Mouse (Mus musculus): ENCODE measurements around the gene Klhl32.
"Not testable (repeated sequence)": the region's sequence is repeated elsewhere in the genome, so short reads cannot be mapped to it uniquely, and the experiment has no call there.

Klhl32 gene

DNA sequence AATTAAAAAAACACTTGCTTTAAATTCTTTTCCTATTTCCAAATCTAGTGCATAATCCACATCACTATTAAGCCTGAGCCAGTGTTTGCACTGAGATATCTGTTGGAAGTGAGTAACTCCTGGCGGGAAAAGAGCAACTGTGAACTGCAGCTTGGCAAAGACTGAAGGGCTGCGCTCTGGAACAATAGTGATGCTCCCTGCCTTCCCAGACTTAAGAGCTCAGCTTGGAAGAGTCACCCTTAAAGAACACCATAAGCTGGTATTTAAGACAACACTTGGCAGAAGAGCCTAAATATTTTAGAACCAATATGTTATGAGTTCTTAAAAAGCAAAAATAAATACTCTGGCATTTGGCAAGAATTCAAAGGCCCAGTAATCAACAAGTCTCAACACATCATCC is 55.7 kb downstream of the Klhl32 start:
- DNase-seq (ENCODE audit: low spot score): no peak

DNA sequence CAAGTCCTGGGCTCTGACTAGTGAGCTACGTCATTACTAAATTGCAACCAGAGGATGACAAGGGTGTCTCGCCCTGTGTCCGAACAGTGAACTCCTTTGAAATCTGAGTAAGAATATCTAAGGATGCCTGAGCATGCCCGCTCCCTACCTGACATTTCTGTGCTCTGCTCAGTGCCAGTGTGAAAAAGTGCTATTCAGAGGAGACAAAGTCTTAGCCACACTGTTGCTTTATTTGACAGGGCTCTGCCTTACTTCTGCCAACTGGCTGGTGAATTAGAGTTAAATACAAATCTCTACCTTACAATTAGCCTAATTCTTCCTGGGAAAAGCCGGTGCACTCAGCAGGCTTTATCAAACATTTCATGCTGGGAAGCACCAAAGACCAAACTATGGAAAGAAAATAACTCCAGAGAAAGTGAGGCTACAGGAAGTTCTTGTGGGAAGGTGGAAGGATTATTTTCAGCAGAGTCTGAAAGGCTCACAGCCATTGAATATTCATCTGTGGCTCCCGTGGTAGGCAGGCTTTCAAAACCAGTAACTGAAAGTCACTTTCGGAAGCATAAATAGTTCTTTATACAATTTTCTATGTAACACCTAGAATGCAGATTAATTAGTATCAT is 57.1 kb downstream of the Klhl32 start:
- no peak for DNase-seq (ENCODE audit: low spot score)

DNA sequence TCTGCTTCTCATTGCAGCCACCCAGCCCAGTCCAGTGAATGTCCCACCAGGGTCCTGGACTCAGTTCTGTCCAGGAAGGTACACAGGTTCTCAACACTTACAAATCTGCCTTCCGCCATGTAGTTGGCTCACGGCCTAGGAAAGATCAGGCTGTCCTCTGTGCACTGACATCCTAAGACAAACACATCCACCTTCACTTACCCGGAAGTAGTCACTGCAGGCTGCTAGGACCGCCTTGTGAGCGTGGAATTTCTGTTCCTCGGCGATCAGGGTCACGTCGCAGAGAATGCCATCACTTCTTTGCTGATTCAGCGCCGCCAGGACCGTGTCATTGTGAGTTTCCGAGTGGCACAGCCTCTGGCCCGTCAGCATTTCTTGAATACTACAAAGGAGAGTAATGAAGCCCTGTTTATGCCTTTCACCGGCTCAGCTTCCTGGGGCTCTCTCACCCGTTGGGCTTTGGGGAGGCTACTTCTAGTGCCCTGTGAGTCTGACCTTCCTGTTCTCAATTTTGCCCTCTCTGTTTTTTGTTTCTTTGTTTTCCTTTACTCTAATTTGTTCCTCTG is 58.4 kb downstream of the Klhl32 start:
- DNase-seq (ENCODE audit: low spot score): no peak

DNA sequence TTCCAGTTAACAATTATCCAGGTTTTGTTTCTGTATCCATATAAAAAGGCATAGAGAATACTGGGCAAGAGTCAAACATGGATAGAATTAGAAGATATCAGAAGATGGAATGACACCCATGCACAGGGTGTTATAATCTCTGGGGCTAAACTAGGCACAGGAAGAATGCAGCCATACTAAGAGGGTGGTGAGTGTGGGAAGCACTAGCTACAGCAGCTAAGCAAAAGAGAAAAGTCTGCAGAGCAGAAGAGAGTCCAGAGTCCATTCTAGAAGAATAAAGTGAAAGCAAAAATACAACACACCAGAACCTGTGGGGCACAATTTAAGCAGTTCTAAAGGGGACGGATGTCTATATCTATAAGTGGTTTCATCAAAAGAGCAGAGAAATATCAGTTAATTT is 61.6 kb downstream of the Klhl32 start:
- DNase-seq (ENCODE audit: low spot score): no peak

DNA sequence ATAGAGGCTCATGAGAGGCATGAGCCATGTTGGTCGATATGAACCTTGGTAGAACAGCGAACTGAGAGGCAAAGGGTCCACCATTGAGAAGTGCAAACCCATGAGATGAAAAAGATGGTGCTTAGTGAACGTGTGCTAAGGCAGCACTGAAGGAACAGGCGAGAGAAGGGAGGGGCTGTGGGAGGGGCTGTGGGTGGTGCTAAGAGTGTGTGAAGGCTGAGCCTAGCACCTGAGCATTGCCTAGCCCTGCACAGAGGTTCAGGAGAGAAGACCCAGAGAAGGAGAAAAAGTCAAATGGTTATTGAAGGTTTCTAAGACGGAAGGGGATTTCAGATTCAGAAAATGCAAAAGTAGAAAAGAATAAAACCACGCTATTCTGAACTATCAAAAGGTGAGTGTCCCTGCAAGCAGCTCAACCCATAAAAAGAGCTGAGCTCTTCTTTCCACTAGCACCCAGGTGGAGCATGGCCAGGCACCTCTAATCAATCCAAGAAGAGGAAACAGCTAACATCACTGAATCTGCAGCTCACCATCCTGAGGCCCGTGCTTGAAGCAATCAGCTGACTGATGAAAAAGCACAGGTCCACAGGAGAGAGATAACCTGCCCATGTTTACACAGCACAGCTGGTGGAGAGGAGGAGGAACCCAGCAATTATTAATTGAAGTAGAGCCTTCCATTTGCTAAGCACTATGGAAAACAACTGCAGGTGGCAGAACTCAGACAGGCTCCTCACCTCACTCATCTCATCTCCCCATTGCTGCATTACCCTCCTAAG is 65.0 kb downstream of the Klhl32 start:
- no peak for DNase-seq (ENCODE audit: low spot score)

DNA sequence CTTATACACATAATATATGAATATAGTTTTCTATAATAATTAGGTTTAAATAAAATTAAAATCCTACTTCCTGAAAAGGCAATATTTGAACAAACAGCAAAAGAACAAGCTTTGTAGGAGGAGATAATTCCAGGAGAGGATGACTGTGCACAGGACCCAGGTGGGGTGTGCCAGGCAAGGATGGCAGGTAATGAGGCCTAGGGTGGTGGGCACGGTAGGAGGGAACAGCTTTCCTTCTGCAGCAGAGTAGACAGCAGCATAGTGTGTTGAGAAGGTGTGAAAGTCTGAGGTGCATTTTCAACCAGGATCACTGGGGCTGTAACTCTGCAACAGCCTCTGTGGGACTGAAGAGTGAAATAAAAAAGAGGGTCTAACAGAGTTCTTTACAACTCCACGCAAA is 85.0 kb downstream of the Klhl32 start:
- DNase-seq (ENCODE audit: low spot score): no peak

DNA sequence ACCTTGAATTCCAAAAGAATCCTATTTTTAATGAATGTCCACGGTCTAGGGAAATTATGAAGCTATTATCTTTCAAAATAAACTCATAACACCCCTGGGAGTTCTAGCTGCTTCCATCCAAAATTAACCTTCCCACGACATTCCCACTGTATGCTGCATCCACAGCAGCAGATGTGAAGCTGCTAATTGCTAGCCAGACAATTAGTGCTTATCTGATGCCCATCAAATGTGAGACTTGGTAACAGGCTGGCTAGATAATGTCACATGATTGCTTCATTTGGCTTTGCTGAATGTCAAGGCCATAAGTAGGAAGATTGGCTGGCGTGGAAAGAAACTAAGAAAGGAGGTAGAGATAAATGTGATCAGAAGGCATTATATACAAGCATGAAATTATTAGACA is 85.5 kb downstream of the Klhl32 start:
- no peak for DNase-seq (ENCODE audit: low spot score)

DNA sequence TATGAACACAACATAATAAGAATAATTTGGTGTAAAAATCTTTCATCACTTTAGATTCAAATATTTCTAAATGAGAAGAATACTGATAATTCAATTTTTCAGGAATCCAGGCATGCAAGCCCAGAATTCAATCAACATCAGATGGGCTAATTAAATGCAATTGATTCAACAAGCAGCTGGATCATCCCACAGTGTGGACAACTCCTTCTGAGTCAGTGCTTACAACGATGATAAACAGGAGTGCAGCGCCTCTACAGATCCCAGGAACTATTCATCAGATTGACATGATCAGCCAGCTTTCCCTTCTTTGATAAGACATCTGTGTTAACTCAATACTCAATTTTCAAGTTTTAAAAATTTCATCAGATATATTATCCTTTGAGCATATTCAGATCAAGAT is 86.4 kb downstream of the Klhl32 start:
- no peak for DNase-seq (ENCODE audit: low spot score)

DNA sequence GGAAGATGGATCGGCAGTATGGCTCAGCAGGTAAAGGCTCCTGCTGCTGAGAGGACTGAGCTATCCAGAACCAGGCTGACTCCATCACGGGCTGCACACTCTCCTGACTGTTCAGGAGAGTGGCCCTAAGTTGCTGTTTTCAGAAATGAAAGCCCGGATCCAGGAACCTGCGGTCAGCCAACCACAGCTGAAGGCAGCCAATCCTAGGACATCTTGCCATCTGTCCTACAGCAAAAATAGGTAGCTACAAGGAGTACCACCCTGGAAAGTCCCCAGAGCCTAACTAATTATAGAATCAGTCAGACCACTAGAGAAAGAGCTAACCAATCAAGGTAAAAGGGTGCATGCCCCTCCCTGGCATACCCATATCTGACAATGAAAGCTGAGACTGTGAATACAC is 87.5 kb downstream of the Klhl32 start:
- no peak for DNase-seq (ENCODE audit: low spot score)

DNA sequence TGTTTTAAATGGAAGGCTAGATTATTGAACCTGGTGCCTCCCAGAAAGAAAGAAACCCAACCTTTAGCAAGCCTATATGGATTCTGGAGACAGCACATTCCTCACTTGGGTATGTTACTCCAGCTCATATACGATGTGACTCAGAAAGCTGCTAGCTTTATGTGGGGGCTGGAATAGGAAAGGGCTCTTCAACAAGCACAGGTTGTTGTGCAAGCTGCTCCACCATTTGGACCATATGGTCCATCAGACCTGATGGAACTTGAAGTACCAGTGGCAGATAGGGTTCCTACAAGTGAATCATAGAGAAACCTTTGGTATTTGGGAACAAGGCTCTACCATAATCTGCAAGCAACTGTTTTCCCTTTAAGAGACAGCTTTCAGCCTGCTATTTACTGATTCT is 92.0 kb downstream of the Klhl32 start:
- no peak for DNase-seq (ENCODE audit: low spot score)

DNA sequence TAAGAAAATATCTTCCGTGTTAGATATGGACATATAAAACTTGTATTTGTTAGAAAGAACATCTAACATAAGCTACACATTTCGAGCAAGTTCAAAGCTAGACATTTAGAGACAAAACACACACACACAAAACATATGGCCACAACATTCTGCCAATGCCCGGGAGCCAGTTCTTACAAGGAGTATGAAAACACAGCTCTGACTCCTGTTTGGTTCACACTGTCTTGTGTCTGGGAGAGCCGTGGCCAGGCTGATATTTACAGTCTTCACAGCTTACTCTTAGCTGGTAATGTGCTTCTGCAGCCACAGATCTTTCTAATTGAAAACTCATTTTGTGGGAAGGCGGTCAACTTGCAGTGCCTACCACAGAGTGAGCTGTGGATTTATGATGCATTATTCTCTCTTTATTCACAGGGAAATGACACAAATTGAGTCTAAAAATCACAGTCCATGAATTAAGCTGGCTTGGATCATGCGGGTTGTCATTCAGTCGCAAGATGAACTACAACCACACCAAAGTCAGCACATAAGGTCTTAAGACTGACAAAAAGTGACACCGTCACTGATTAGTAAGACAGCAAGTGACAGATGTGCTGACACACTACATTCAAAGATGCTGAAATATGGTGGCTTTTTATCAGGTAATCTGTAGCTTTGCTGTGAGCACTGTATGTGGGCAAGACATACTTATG is 98.3 kb downstream of the Klhl32 start:
- no peak for DNase-seq (ENCODE audit: low spot score)

DNA sequence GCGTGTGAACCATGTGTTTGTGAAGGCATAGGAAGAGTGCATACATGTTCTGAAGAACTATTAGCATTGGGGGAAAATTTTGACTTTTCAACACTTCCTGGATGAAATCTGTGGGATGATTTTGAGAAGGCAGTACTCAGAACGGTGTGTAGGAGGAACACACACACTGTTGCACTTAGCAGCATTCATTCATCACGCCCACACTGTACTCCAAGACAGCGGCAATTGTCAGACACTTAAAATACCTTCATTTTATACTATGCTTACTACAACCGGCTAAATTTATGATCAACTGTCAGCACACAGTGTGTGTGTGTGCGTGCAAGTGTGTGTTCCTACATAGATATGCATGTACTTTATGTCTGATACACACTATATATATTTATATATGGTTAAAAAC is 113.8 kb downstream of the Klhl32 start:
- no peak for DNase-seq (ENCODE audit: low spot score)

DNA sequence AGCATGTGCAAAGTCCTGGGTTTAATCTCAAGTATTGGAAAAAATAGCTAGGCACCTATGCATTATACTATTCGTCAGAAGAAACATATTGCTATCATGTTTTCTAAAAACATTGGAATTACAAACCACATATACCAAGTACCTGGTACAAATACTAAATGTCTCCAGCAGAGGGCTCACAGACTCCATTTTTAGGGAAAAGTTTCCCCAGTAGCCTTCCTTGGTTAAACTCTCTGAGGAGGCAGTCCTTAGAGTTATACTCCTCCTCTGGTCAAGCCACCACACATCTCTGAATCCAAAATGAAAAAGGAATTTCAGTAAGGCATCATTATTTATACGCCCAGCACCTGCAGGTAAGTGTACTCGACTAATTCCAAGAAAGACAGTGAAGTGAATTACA is 130.1 kb downstream of the Klhl32 start:
- no peak for DNase-seq (ENCODE audit: low spot score)

DNA sequence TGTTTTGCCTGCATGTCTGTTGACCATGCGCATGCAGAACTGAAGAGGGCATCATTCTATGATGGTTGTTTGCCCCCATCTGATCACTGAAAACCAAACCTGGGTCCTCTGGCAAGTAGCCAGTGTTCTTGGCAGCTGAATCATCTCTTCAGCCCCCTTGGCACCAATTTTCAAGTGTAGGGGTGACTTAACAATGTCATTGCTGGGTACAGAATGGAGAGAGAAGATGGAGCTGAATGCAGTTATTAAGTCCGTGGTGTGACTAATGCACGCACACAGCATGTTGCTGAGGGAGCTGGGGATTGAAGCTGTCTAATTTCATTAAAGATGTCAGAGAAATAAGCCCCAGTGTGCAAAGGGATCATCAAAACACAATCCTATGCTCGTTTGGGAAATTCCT is 135.4 kb downstream of the Klhl32 start:
- no peak for DNase-seq (ENCODE audit: low spot score)

DNA sequence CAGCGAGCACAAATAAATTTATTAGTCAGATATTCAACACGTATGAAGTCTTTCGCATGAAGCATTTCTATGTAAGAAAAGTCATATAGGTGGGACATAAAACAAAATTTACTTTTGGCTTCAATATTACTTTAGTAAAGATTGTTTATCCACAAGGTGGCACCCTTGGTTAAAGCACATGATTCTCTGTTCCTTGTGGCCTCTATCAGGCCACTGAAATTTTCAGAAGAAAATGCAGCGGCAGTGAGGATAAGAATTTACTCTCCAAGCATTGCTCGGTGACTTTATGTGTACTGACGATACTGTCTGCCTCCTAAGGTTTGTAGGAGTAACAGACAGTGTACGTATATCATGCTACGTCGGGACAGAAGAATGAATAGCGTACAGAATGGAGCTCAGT is 136.6 kb downstream of the Klhl32 start:
- DNase-seq (ENCODE audit: low spot score): no peak

DNA sequence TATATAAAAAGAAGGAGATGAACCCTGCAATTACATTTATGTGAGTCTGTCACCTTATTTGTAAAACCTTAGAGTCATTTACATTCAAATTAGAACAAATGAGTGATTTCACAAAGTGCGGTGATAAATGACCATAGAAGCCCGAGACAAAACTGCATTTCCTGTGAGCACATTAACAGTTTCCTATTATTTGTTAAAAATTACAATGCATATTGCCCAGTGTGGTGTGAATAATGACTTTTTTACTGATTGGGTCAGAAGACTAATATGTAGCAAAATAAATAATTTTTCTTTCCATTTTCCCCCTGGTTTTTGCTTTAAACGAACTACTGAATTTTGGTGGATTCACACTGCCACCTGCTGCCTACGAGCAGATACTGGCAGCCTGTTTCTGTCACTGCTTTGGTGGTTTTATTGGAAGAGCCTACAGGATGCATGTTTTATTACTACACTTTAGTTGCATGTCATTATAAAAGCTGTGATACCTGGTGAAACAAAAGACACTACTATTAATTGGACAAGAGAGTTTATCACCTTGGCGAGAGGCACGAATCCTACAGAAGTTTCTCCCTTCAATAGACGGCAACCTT is 152.3 kb downstream of the Klhl32 start:
- no peak for DNase-seq (ENCODE audit: low spot score)

DNA sequence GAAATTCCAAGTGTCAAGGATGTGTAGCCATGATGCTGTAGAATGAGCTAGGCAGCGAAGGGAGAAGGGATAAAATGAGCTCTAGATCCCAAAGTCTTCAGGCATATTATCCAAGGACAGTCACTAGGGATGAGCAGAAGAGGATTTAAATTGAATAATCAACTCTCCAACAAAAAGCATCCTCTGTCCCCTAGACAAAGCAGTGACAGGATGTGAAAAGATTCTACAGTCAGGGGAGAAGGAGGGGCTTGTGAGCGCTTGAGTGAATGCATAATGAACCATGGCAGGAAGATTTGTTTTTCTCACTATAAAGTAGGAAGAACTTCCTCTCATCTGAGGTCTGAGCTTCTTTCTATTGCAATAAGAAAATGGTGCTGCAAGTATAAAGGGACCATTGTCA is 170.8 kb downstream of the Klhl32 start:
- no peak for DNase-seq (ENCODE audit: low spot score)

DNA sequence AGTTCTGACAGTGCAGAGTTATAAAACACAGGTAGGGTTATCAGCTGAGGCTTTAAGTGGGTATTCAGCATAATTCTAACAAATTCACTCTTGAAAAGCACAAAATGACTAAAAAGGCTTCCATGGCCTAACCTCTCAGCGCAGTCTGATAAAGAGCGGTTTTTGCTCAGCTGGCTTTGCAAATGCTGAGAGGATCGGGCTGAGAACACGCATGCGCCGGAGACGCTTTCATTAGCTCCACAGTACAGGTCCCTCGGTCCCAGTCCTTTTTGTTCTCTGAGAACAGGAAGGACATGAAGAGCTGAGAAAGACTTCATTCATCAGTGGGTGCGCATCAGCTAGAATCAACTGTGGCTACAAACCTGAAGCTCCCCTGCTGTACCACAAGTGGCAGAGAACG is 180.9 kb downstream of the Klhl32 start:
- DNase-seq (ENCODE audit: low spot score): no peak

DNA sequence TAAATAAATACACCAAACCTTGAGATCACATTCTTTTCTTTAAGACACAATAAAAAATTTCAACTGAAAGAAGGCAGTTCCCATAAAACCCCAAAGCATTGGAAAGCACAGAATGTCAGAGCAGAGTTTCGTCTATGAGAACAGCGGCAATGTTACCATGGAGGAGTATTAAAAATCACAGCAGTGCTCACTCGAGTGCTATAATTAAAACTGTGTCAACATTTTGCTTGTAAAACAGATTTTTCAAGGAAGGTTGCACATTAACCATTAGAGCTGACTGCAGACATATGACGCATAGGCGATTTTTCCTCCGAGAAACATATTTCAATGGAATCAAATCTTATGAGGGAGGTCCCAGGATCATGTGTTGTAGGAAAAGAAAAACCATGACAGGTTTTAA is 191.7 kb downstream of the Klhl32 start:
- DNase-seq (ENCODE audit: low spot score): no peak

DNA sequence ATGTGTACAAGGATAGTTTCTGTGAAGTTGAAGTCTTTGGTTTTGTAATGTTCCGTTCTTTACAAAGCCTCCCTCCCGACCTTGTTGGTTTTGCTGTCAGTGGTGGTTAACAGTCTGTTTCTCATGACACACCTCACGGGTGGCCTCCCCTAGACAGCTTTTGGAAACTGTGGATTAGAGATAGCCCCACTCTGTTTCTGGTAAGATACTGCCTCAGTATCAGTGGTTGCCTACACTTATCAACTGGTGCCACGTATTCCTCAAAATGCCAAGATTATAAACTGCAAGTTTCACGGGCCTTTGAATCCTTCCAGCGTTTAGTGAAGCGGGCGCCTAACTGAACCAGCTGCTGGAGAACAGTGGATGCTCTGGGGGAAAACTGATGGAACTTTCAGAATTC is 206.2 kb downstream of the Klhl32 start:
- DNase-seq (ENCODE audit: low spot score): not testable (repeated sequence)

DNA sequence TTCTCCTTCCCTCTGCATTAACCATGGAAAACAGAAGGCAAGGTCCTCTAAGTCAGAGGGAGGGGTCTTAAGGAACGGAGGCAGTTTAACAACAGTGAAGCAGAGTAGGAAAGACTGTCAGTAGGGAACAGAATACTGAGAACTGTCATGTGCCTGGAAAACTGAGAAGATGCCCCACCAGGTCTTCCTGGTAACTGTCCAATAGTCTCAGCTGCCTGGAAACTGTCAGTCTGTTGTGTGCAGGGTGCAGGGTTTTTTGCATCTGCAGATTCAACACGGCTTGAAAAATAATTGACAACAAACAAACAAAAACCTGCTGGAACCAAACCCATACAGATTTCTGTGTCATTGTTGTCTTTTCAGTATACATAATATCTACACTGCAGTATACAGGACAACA is 208.6 kb downstream of the Klhl32 start:
- no peak for DNase-seq (ENCODE audit: low spot score)

DNA sequence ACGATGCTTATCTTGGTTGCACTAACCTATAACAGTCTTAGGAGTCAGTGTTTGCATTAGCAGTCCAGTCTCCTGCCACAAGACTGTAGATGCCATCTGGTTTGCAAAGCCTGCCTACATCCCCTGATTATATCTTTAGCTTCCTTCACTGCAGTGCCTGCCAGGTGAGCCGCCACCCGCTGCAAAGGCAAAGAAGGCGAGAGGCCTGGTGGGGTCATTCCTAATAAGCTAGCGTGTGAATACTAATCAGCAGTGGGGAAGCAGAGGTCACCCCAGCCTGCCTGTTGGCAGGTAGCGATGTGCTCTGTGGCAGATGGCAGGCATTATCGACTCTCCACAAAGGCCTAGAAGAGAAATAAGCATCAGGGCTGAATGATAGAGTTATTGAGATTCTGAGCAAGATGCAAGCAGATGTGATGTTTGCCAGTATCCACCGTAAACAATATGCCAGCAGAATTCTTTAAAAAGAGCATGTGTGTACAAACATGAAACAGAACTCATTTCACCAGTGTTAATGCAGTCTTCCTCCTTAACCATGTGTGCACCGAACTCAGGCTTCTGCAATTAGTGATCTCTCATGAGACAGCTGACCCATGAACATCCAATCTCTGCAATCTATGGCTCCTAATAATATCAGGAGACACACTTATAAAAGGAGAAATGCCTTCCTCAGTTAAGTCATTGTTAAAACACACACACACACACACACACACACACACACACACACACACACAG is 219.6 kb downstream of the Klhl32 start:
- DNase-seq (ENCODE audit: low spot score): no peak

Data from ovary, adult 18-20 months (tissue).